Mouse (Mus musculus) embryonic facial prominence, embryonic 11.5 days (tissue): Measurements from ENCODE around the gene Uvrag. TPM values are rescaled to one million over a fixed set of nuclear protein-coding genes. Genes with fewer than 3 reads are reported as not detected.

Source experiments
- ATAC-seq: fragments of 200-750 bp; cut with Nextera tagmentation; replicated peaks from 2 replicates; pipeline ENCODE4 v1.8.0; 2017; ENCODE audit warnings: low read depth; ENCODE audit not compliant: insufficient number of reproducible peaks, low FRiP score, low TSS enrichment
- DNase-seq: peaks from one replicate; pipeline ENCODE4 v3.0.0-alpha.2; 2015; ENCODE audit warnings: low spot score
- H3K27ac ChIP-seq: fragments of 300-500 bp; sonication (generic); replicated peaks from 2 replicates; pipeline ENCODE4 v1.5.1; 2014; ENCODE audit warnings: mild to moderate bottlenecking, low read depth, low read length, control low read depth
- H3K27me3 ChIP-seq: fragments of 300-500 bp; sonication (generic); 2 replicates; pipeline ENCODE4 v1.6.1; 2014; ENCODE audit warnings: mild to moderate bottlenecking, low read length, moderate library complexity, mixed read lengths; ENCODE audit not compliant: control insufficient read depth, insufficient read depth
- H3K36me3 ChIP-seq: fragments of 300-500 bp; sonication (generic); replicated peaks from 2 replicates; pipeline ENCODE4 v1.6.1; 2014; ENCODE audit warnings: low read depth, mild to moderate bottlenecking, low read length, moderate library complexity, mixed read lengths; ENCODE audit not compliant: control insufficient read depth, insufficient read depth
- H3K4me1 ChIP-seq: fragments of 300-500 bp; sonication (generic); 2 replicates; pipeline ENCODE4 v1.6.1; 2014; ENCODE audit warnings: low read length, mixed read lengths; ENCODE audit not compliant: control insufficient read depth, insufficient read depth
- H3K4me2 ChIP-seq: fragments of 300-500 bp; sonication (generic); 2 replicates; pipeline ENCODE4 v1.6.1; 2014; ENCODE audit warnings: low read depth, mild to moderate bottlenecking, control low read depth, low read length, moderate library complexity
- H3K4me3 ChIP-seq: fragments of 300-500 bp; sonication (generic); 2 replicates; pipeline ENCODE4 v1.5.1; 2014; ENCODE audit warnings: low read depth, low read length, control low read depth
- H3K9ac ChIP-seq: fragments of 300-500 bp; sonication (generic); replicated peaks from 2 replicates; pipeline ENCODE4 v1.6.1; 2014; ENCODE audit warnings: mild to moderate bottlenecking, control low read depth, low read length
- H3K9me3 ChIP-seq: fragments of 300-500 bp; sonication (generic); replicated peaks from 2 replicates; pipeline ENCODE4 v1.6.1; 2016; ENCODE audit warnings: mild to moderate bottlenecking, low read length, inconsistent platforms, mixed read lengths; ENCODE audit not compliant: control insufficient read depth
- WGBS: fragments of 180-500 bp; shearing (Covaris S2); extraction: QIAGEN DNeasy Blood & Tissue Kit; methylation state at CpG from one replicate; pipeline ENCODE4 v1.1.7; 2014; 5-methylcytosine and 5-hydroxymethylcytosine counted together
- polyA plus RNA-seq: library from polyadenylated mRNA; unstranded; fragments of >200 nt; fragmentation: Nextera tagmentation; extraction: Ambion mirVana; gene quantifications from 2 replicates; pipeline ENCODE4 v1.2.1, GENCODE M21; 2014

Uvrag gene
- polyA plus RNA-seq, 1 experiment from 2014 or later = 15.5 TPM

DNA sequence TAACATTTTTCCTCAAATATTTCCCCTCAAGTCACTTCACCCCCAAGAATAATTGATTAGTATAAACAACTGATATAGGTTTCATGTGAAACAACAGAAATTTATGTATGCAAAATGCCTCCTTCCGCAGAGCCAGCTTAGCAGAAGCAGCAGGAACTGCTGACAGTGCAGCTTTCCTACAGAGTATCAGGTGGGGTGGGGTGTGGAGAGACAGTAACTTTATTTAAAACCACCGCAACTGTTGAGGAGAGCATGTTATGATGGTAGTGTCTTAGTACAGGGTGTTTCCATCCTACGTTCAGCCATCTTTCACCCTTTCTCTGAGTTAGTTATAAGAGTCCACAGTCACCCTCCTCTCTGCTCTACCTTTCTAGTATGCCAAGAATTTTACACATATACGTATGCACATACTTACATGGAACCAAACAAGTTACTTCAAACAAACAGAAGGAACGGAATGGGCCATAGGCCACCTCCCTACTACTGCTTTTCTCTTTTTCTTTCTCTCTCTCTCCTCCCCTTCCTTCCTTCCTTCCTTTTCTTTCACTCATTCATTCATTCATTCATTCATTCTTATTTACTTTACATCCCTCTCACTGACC lies 145.7 kb downstream of the Uvrag start:
- no peaks in the 10 kb centered on the region for H3K27me3 ChIP-seq

DNA sequence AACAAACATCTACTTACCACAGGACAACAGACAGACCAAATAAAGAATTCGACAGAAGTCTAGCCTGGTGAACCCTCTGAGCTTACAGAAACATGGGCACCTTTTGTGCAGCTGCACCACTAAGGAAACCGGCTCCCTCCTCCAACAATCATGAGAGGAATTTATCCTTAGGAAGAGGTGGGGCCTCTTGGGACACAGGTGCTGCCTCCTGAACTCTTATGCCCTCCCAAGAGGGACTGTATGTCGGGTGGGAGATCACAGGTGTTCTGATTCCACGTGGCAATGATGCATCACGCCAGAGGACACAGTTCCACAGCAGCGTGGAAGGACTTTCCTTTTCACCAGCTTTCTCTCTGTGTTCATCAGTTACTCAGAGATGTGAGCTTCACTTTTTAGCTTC lies 146.8 kb downstream of the Uvrag start:
- no peak overlapping the region for H3K9ac ChIP-seq
- no peak overlapping the region for H3K27ac ChIP-seq
- no peaks in the 10 kb centered on the region for H3K4me1 ChIP-seq
- H3K4me3 ChIP-seq = no peak overlapping the region
- ATAC-seq (no peak), DNase-seq (no peak)
- H3K36me3 ChIP-seq = no peaks in the 10 kb centered on the region
- 75% methylated on average over 6 of the region's 6 CpGs for WGBS
- H3K4me2 ChIP-seq = no peak overlapping the region
- no peaks in the 10 kb centered on the region for H3K27me3 ChIP-seq
- H3K9me3 ChIP-seq = no peaks in the 10 kb centered on the region

More for the DNA sequence above, 145.7 kb downstream of the Uvrag start:
- no peak overlapping the region for H3K4me2 ChIP-seq
- no peak overlapping the region for H3K27ac ChIP-seq
- DNase-seq (no peak), ATAC-seq (no peak)
- WGBS = 87% methylated on average over 5 of the region's 5 CpGs
- H3K9me3 ChIP-seq = no peaks in the 10 kb centered on the region
- H3K4me1 ChIP-seq = no peaks in the 10 kb centered on the region
- H3K9ac ChIP-seq = no peak overlapping the region
- H3K36me3 ChIP-seq = no peaks in the 10 kb centered on the region
- no peak overlapping the region for H3K4me3 ChIP-seq

DNA sequence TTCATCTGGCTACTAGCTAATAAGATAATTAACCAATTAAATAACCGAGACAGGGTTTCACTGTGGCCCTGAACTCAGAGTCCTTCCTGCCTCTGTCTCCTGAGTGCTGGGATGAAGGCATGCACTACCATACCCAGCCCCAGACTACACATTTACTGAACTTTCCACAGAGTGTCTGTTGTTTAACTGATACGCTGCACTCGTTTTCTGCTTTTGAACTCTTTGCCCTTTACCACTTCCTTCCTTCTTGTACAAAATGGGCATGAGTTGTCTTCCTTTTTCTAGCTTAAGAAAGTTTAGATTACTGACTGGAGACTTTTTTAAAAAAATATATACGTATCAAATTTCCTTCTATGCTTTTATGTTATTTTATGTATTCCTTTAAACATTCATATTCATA lies 147.5 kb downstream of the Uvrag start:
- ATAC-seq = no peak
- WGBS = 63% methylated on average over 4 of the region's 4 CpGs

DNA sequence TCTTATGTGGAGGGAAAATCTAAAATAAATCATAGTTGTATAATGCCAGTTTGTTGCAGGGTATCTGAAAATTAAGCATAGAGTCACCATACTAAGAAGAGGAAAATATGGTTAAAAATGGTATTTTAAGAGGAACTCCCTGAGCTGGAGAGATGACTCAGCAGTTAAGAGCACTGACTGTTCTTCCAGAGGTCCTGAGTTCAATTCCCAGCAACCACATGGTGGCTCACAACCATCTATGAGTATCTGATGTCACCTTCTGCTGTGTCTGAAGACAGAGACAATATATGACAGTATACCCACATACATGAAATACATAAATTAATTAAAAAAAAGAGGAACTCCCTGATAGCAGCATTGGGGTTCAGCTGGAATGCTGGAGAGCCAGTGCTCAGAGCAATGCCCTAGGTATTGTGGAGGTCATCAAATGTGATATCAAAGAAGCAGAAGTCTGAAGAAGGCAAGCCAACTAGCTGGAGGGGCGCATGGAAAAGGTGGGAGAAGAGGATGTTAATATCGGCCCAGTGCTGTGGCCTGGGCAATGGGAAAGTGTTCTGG lies 149.7 kb downstream of the Uvrag start:
- H3K4me2 ChIP-seq = no peak overlapping the region
- H3K36me3 ChIP-seq = no peaks in the 10 kb centered on the region
- H3K4me1 ChIP-seq = no peaks in the 10 kb centered on the region
- 86% methylated on average over 2 of the region's 2 CpGs for WGBS
- H3K4me3 ChIP-seq = no peak overlapping the region
- no peaks in the 10 kb centered on the region for H3K9me3 ChIP-seq
- ATAC-seq (no peak), DNase-seq (no peak)
- H3K9ac ChIP-seq = no peak overlapping the region
- H3K27ac ChIP-seq = no peak overlapping the region
- H3K27me3 ChIP-seq = no peaks in the 10 kb centered on the region

More for the DNA sequence above, 147.5 kb downstream of the Uvrag start:
- Histone ChIP-seq H3K9ac (no peak overlapping the region), H3K4me1 (no peaks in the 10 kb centered on the region), H3K4me3 (no peak overlapping the region), H3K36me3 (no peaks in the 10 kb centered on the region), H3K4me2 (no peak overlapping the region), H3K9me3 (no peaks in the 10 kb centered on the region), H3K27me3 (no peaks in the 10 kb centered on the region), H3K27ac (no peak overlapping the region)
- DNase-seq = no peak

DNA sequence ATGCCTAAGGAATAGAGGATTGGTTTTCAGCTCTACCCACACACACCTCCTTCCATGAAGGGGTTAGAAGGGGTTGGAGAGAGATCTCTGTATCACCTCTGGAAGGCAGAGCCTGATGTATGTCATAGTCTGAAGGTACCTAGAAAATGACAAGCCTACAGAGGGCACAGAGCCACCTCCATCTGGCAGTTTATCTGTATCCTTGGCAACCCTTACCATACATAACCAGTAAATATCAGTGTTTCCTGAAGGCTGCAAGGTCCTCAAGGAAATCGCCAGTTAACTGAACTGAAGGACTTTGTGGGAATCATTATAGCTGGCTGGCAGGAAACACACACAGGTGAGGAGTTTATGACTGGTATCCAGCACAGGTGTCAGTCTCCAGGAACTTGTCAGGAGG lies 150.4 kb downstream of the Uvrag start:
- no peak for DNase-seq
- WGBS = 75% methylated on average over 1 of the region's 1 CpGs
- H3K27me3 ChIP-seq = no peaks in the 10 kb centered on the region
- no peak overlapping the region for H3K27ac ChIP-seq
- no peak overlapping the region for H3K4me2 ChIP-seq
- no peaks in the 10 kb centered on the region for H3K36me3 ChIP-seq
- no peak overlapping the region for H3K9ac ChIP-seq
- no peaks in the 10 kb centered on the region for H3K4me1 ChIP-seq
- no peaks in the 10 kb centered on the region for H3K9me3 ChIP-seq
- no peak for ATAC-seq
- no peak overlapping the region for H3K4me3 ChIP-seq

DNA sequence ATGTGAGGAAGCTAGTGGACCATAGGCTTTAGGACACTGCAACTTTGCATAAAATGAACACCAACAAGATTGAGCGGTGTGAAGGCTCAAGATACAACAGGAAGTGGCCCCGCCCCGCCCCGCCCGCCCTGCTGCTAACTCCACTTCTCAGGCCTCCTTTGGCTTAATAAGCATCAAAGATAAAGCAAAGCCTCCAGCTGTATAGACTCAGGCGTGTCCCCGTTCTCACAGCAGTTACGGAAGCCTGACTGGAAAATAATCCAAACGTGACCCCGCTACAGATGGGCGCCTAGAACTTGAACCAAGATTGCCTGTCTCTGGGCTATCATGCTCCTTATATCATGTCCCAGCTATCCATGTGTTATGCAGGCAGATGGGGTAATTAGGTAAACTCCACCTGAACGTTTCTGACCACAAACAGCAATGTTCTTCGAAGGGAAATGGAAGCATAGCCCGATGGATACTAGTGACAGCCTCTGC lies 153.9 kb downstream of the Uvrag start:
- Histone ChIP-seq H3K27me3 (no peaks in the 10 kb centered on the region), H3K27ac (no peak overlapping the region), H3K36me3 (no peaks in the 10 kb centered on the region), H3K4me3 (no peak overlapping the region), H3K4me1 (no peaks in the 10 kb centered on the region), H3K9me3 (no peaks in the 10 kb centered on the region), H3K9ac (no peak overlapping the region), H3K4me2 (no peak overlapping the region)
- no peak for DNase-seq
- no peak for ATAC-seq
- WGBS = 90% methylated on average over 14 of the region's 14 CpGs

DNA sequence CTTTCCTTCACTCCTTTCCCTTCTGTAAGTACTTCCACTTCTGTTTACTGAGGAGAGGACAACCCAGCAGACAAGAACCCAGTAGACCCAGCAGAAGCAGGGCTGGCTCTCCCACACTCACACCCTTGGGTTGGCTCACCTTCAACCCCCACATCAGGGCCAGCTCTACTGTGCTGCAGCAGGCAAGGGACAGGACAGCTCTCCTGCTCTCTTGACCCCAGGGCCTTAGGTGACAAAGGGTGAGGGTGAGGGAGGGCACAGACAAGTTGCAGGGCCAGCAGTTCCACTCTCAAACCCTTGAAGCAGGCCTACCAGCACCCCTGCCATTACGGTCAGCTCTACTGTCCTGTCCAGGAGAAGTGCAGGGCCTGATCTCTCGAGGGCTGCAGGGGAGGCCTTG lies 155.0 kb downstream of the Uvrag start:
- H3K4me1 ChIP-seq = no peaks in the 10 kb centered on the region
- no peak overlapping the region for H3K27ac ChIP-seq
- H3K27me3 ChIP-seq = no peaks in the 10 kb centered on the region
- no peak overlapping the region for H3K4me3 ChIP-seq
- ATAC-seq (no peak), DNase-seq (no peak)
- no peak overlapping the region for H3K9ac ChIP-seq
- no peak overlapping the region for H3K4me2 ChIP-seq
- 61% methylated on average over 2 of the region's 2 CpGs for WGBS
- no peaks in the 10 kb centered on the region for H3K36me3 ChIP-seq
- no peaks in the 10 kb centered on the region for H3K9me3 ChIP-seq

DNA sequence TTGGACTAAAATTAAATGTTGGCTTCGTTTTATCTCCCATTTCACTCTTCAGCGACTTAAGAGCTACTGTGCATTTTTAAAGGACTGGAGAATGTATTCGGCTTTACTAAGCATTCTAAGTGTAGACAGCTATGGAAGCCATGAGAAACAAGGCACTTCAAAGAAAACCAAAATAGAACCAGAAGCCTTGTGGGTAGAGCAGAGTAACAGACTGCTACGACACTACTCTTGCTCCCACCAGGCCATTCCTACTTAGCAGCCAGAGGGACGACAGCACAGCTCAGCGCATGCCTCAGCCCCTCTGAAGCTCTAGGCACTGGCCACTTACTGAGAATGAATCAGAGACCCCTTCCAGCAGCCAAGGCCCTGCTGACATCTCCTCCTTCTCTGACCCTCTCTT lies 155.5 kb downstream of the Uvrag start:
- H3K27ac ChIP-seq = no peak overlapping the region
- H3K9me3 ChIP-seq = no peaks in the 10 kb centered on the region

More for the DNA sequence above, 155.5 kb downstream of the Uvrag start:
- Histone ChIP-seq H3K27me3 (no peaks in the 10 kb centered on the region), H3K4me1 (no peaks in the 10 kb centered on the region), H3K9ac (no peak overlapping the region), H3K4me3 (no peak overlapping the region), H3K36me3 (no peaks in the 10 kb centered on the region), H3K4me2 (no peak overlapping the region)
- 76% methylated on average over 6 of the region's 6 CpGs for WGBS
- DNase-seq (no peak), ATAC-seq (no peak)
